Comparison of ENCODE assay signal across 11 mouse cellular contexts in genomic region chr16:87916209-87917156, GRCm38 (mm10).
DNase-seq lines count a peak whose midpoint lies in the region; ATAC-seq and TF ChIP-seq lines count a peak whose summit lies in the region.
"Had no signal": no experiment of that assay in that cellular context is flagged by ENCODE, and none has a peak within 500 bp of the region (broad histone marks: within the 10 kb centered on the region; RNA-seq: fewer than 3 reads in every experiment).

No protein-coding gene starts in this region.

- WGBS in lung, embryonic 14.5 days, result 55% methylated on average over 6 of the region's 6 CpGs
- 63% methylated on average over 6 of the region's 6 CpGs for WGBS in lung, postnatal 0 days
- WGBS in forebrain, embryonic 12.5 days, result 42% methylated on average over 6 of the region's 6 CpGs
- WGBS in limb, embryonic 11.5 days, result 30% methylated on average over 6 of the region's 6 CpGs
- WGBS in neural tube, embryonic 15.5 days, result 21% methylated on average over 6 of the region's 6 CpGs

- TF ChIP-seq CTCF in lung, embryonic 14.5 days (IDR thresholded peaks at IDR 0.05; ENCODE audit: low read depth), result no peak
- no peak for TF ChIP-seq CTCF in lung, postnatal 0 days (IDR thresholded peaks at IDR 0.05)

- peak overlapping the region; percentile 48; the same call in 1 of the 2 replicates for H3K27ac ChIP-seq in lung, embryonic 14.5 days (ENCODE audit: low read depth)
- no peak overlapping the region for H3K27ac ChIP-seq in lung, postnatal 0 days (ENCODE audit: low read length)
- H3K27ac ChIP-seq in forebrain, embryonic 12.5 days, result peak overlapping the region; percentile 83
- no peak overlapping the region for H3K27ac ChIP-seq in limb, embryonic 11.5 days (replicated peaks; ENCODE audit: low read depth, low read length)
- H3K27ac ChIP-seq in neural tube, embryonic 15.5 days (replicated peaks), result peak overlapping the region; percentile 52

- no peaks in the 10 kb centered on the region for H3K27me3 ChIP-seq in lung, embryonic 14.5 days (ENCODE audit: insufficient read depth, low read length)
- no peaks in the 10 kb centered on the region for H3K27me3 ChIP-seq in lung, postnatal 0 days (replicated peaks; ENCODE audit: insufficient read depth, low read length)
- no peaks in the 10 kb centered on the region for H3K27me3 ChIP-seq in forebrain, embryonic 12.5 days
- H3K27me3 ChIP-seq in limb, embryonic 11.5 days (ENCODE audit: control insufficient read depth, insufficient read depth, low read length), result no peaks in the 10 kb centered on the region
- no peaks in the 10 kb centered on the region for H3K27me3 ChIP-seq in neural tube, embryonic 15.5 days (replicated peaks)

- no peaks in the 10 kb centered on the region for H3K36me3 ChIP-seq in lung, embryonic 14.5 days (ENCODE audit: insufficient read depth)
- H3K36me3 ChIP-seq in lung, postnatal 0 days (ENCODE audit: insufficient read depth, low read length), result no peaks in the 10 kb centered on the region
- no peaks in the 10 kb centered on the region for H3K36me3 ChIP-seq in forebrain, embryonic 12.5 days (replicated peaks)
- H3K36me3 ChIP-seq in limb, embryonic 11.5 days (ENCODE audit: control insufficient read depth, insufficient read depth, low read length), result no peaks in the 10 kb centered on the region
- no peaks in the 10 kb centered on the region for H3K36me3 ChIP-seq in neural tube, embryonic 15.5 days

- H3K4me1 ChIP-seq in lung, embryonic 14.5 days (ENCODE audit: insufficient read depth), result 0 out of 2 replicates have a peak, but pooled peaks cover 3% of the 10 kb centered on the region
- H3K4me1 ChIP-seq in lung, postnatal 0 days (ENCODE audit: insufficient read depth, low read depth, low read length), result no peaks in the 10 kb centered on the region
- H3K4me1 ChIP-seq in forebrain, embryonic 12.5 days, result peaks cover 20% of the 10 kb centered on the region
- H3K4me1 ChIP-seq in limb, embryonic 11.5 days (ENCODE audit: control insufficient read depth, insufficient read depth, low read length), result peaks cover 7% of the 10 kb centered on the region
- H3K4me1 ChIP-seq in neural tube, embryonic 15.5 days, result peaks cover 12% of the 10 kb centered on the region

- no peak overlapping the region for H3K9ac ChIP-seq in lung, embryonic 14.5 days
- no peak overlapping the region for H3K9ac ChIP-seq in lung, postnatal 0 days (replicated peaks; ENCODE audit: low read depth)
- no peak overlapping the region for H3K9ac ChIP-seq in forebrain, embryonic 12.5 days
- no peak overlapping the region for H3K9ac ChIP-seq in limb, embryonic 11.5 days (ENCODE audit: low read length)
- H3K9ac ChIP-seq in neural tube, embryonic 15.5 days (replicated peaks), result no peak overlapping the region

- no peak overlapping the region for H3K4me3 ChIP-seq in lung, embryonic 14.5 days (ENCODE audit: low read depth, low read length)
- H3K4me3 ChIP-seq in lung, postnatal 0 days (ENCODE audit: low read depth, low read length), result no peak overlapping the region
- H3K4me3 ChIP-seq in forebrain, embryonic 12.5 days (replicated peaks), result no peak overlapping the region
- no peak overlapping the region for H3K4me3 ChIP-seq in limb, embryonic 11.5 days (ENCODE audit: low read depth, low read length)
- no peak overlapping the region for H3K4me3 ChIP-seq in neural tube, embryonic 15.5 days (replicated peaks)

- ATAC-seq in lung, embryonic 14.5 days (ENCODE audit: insufficient read depth), result no peak
- ATAC-seq in lung, postnatal 0 days, result no peak
- ATAC-seq in forebrain, embryonic 12.5 days (ENCODE audit: low FRiP score), result peak; percentile 40; the same call in 1 of the 2 replicates
- peak; percentile 36; the same call in 1 of the 2 replicates for ATAC-seq in limb, embryonic 11.5 days (ENCODE audit: insufficient number of reproducible peaks, low FRiP score, low TSS enrichment, low read depth)
- ATAC-seq in neural tube, embryonic 15.5 days (ENCODE audit: low FRiP score), result peak; percentile 41; the same call in 1 of the 2 replicates

- H3K4me2 ChIP-seq in lung, embryonic 14.5 days, result no peak overlapping the region
- no peak overlapping the region for H3K4me2 ChIP-seq in lung, postnatal 0 days (replicated peaks; ENCODE audit: low read depth, low read length)
- H3K4me2 ChIP-seq in forebrain, embryonic 12.5 days, result no peak overlapping the region
- H3K4me2 ChIP-seq in limb, embryonic 11.5 days (ENCODE audit: low read depth, severe bottlenecking), result no peak overlapping the region
- no peak overlapping the region for H3K4me2 ChIP-seq in neural tube, embryonic 15.5 days

- no peaks in the 10 kb centered on the region for H3K9me3 ChIP-seq in lung, embryonic 14.5 days (ENCODE audit: low read depth, low read length)
- H3K9me3 ChIP-seq in lung, postnatal 0 days (ENCODE audit: low read length), result no peaks in the 10 kb centered on the region
- no peaks in the 10 kb centered on the region for H3K9me3 ChIP-seq in forebrain, embryonic 12.5 days
- no peaks in the 10 kb centered on the region for H3K9me3 ChIP-seq in limb, embryonic 11.5 days (ENCODE audit: control insufficient read depth, low read length)
- no peaks in the 10 kb centered on the region for H3K9me3 ChIP-seq in neural tube, embryonic 15.5 days (replicated peaks)

- DNase-seq in lung, embryonic 14.5 days, result no peak
- DNase-seq in lung, postnatal 0 days (ENCODE audit: low spot score), result no peak
- no peak for DNase-seq in limb, embryonic 11.5 days (ENCODE audit: low spot score)
- no peak for DNase-seq in thymus, postnatal 25 days
- no peak for DNase-seq in spleen, adult 18-20 months
- DNase-seq in thymus, postnatal 14 days, result no peak
- DNase-seq: gastrocnemius, postnatal 14 days; heart, postnatal 36 days; liver had no signal

- TF ChIP-seq EP300 in lung, postnatal 0 days (IDR thresholded peaks at IDR 0.05), result no peak

Comparison
In these comparisons a context has a peak if more than half of its experiments do, and no peak if none do; other contexts are left out.
1. H3K27ac ChIP-seq: peak in lung, embryonic 14.5 days (single experiment), forebrain, embryonic 12.5 days (single experiment) and neural tube, embryonic 15.5 days (single experiment); none in lung, postnatal 0 days (single experiment) and limb, embryonic 11.5 days (single experiment).
2. ATAC-seq: peak in forebrain, embryonic 12.5 days (single experiment), limb, embryonic 11.5 days (single experiment) and neural tube, embryonic 15.5 days (single experiment); none in lung, embryonic 14.5 days (single experiment) and lung, postnatal 0 days (single experiment).